Mouse (Mus musculus) gastrocnemius, postnatal 25 days (tissue): Measurements from ENCODE around the gene Rbfox2. TPM values are rescaled to one million over a fixed set of nuclear protein-coding genes. Genes with fewer than 3 reads are reported as not detected.

Experiments used
- DNase-seq: peaks from one replicate; pipeline ENCODE4 v3.0.0; 2022
- total RNA-seq, 2 experiments: library from RNA; stranded (reverse); gene quantifications; 1 replicate in 1 of 2; 2 replicates in 1 of 2; pipeline ENCODE4 v1.2.3; 2021

Rbfox2 gene
- total RNA-seq, 2 experiments from 2014 or later = 63.8 to 81.0 TPM

DNA sequence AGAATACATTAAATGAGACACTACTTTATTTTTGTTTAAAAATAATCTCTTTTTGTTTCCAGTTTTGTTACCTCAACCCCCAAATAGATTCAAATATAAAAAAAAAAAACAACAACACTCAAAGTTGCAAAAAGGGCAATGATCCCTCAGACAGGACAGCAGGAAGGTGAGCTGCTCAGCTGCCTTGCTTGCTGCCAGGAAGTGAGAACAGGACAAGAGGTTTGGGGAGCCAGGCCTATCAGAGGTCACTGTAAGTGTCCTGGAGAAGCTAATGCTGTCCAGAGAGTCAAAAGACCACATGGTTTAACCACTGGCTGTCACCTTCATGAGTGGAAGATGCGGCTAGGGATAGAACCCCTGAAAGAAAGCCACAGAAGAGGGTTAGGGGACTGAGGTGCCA is 161.8 kb downstream of the Rbfox2 start:
- DNase-seq = no peak

DNA sequence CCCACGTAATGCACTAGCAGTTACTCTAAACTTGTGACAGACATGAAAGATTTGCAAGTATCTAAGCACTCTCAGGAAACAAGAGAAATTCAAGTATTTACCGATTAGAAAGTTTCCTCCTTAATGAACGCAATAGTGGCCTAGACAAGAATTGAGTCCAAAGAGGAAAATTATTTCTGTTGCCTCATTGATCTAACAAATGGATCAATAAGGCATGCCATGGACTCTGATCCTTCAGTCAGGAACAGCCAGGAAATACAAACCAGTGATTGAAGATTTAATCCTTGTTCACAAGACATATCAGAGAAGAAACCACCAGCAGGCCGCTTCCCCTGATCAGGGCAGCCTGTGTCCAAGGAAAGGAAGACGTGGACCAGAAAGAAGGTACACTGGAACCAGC is 164.0 kb downstream of the Rbfox2 start:
- DNase-seq = no peak

DNA sequence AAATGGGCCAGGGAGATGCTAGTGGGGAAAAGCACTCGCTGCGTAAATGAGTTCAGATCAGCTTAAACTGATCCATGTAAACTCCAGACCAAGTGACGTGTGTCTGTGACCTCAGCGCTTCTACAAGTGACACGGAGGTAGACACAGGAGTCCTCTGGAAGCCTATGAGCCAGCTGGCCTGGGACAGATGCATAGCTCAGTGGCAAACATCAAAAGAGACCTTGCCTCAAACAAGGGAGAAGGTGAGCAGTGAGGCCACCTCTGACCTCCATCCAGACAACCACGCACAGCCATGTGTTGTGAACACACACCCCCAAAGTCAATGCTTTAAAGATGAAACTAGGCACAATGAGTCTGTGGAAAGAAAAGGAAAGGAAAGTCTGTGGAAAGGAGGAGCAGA is 164.5 kb downstream of the Rbfox2 start:
- no peak for DNase-seq

DNA sequence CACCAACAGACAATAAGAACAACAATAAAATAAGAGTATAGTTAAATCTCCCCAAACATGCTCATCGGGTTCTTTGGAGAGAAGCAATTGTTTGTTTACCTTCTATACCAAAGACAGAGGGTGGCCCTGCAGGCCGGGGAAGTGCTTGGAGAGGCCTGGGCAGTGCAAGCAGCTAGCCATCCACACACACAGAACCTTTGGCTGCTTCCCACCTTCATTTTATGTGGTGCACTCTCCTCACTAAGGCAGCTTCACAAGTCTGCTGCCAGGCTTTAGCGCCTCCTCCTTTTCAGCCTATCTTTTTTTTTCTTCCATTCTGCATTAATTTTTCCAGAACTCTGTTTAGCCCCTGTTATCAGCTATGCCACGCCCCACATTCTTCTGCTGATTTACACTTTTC is 165.1 kb downstream of the Rbfox2 start:
- no peak for DNase-seq

- DNase-seq = no peak
Observed at GRCm38 (mm10) chr15:77138282-77138681, 168.5 kb downstream of the Rbfox2 start.

GRCm38 (mm10) chr15:77134483-77134882 is 172.3 kb downstream of the Rbfox2 start:
- DNase-seq = no peak

GRCm38 (mm10) chr15:77129154-77129553 is 177.7 kb downstream of the Rbfox2 start:
- no peak for DNase-seq

- DNase-seq = no peak
Observed at GRCm38 (mm10) chr15:77127737-77128136, 179.1 kb downstream of the Rbfox2 start.

GRCm38 (mm10) chr15:77126674-77127073 is 180.1 kb downstream of the Rbfox2 start:
- no peak for DNase-seq

- DNase-seq = no peak
Observed at GRCm38 (mm10) chr15:77124372-77125117, 182.3 kb downstream of the Rbfox2 start.

DNA sequence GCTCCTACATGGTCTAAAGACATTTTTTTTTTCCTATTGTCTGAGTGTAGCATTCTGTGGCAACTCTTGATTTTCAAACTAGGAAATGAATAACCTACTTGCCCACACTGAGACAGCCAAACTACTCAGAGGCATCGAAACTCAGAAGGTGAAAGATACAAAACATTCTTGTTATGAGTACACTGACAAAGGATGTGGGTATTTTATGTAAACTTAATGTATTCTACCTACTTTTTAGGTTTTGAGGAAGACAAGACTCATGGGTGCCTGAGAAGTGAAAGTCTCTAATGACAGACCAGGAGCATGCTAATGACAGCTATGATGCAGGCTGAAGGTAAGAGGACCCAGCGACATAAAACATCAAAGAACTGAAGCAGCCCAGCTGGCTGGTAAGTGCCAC is 184.0 kb downstream of the Rbfox2 start:
- DNase-seq = no peak

DNA sequence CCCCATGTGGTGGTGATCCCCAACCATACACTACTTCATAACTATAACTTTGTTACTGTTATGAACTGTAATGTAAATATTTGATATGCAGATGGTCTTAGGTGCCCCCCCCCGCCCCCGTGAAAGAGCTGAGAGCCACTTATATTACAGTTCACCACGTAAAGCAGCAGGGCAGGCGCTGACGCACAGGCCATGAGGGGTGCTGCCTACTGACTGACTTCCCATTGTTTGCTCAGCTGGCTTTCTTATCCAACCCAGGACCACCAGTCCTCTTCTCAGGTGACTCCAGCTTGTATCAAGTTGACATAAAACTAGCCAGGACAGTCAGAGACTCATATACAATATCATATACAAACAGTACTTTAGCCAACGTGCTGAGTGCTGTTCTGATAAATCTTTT is 184.6 kb downstream of the Rbfox2 start:
- no peak for DNase-seq

DNA sequence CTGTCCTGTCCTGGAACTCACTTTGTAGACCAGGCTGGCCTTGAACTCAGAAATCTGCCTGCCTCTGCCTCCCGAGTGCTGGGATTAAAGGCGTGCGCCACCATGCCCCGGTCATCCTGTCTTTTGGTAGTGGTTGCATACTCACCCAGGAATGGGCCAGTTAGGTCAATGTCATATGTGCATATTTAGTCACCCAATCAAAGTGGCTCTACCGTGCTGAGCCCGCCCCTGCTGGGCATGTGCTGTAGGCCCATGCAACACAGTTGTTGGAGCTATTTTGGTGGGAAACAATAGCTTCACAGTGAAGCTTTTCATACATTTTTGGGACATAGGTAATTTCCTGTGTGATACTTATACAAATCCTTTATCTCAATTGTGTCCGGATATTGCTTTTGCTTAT is 187.1 kb downstream of the Rbfox2 start:
- DNase-seq = no peak

DNA sequence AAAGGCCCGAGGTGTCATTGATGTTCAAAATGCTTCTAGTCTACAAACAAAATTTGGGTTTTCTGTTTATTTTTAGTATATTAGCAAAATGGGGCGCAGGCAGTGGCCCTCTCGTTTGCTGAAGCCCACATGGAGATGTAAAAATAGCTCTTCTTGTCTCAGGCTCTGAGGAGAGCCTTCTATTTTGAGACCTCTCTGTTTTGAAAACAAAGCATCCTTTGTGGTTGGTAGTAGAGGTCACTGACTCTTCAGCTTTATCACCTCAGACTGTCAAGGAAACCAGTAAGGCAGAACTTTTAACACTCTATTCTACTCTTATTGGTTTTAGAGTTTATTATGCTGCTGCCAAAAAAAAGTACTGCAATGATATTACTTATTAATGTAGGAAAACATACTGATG is 189.6 kb downstream of the Rbfox2 start:
- DNase-seq = no peak

GRCm38 (mm10) chr15:77116139-77116722 is 190.6 kb downstream of the Rbfox2 start:
- DNase-seq = no peak

DNA sequence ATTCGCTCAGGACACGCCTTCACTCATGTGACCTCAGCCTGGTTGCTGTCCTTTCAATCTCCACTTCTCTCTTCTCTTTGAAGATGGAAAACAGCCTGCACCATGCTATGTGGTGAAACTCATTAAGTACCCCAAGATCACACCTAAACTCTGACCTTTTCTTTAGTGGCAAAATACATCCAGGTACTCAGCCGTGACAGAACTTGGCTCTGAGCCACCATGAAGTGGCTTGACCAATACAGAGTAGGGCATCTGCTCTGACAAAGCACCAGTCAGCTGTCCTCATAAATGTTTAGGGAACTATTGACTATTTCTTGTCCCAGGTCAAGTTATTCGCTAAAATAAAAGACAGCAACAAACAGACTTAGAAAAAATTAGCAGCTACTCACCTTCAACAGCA is 191.3 kb downstream of the Rbfox2 start:
- DNase-seq = no peak

GRCm38 (mm10) chr15:77113591-77113990 is 193.2 kb downstream of the Rbfox2 start:
- DNase-seq = no peak

DNA sequence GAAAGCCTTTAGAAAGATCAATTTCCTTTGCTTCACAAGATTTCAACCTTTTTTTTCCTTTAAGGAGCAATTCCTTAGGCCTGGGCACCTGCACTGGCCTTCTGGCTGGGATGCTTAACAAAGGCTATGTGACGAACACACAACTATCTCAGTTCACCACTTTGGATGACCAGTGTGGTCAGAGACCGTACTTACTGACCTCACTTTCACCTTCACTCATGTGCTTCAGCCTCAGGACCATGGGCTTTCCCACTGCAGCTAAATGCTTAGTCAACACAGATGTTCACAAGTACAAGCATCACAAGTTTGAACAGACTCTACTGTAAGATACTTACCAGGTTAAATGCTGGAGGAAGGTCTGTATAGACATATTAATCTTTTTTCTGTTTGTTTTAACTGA is 194.4 kb downstream of the Rbfox2 start:
- DNase-seq = no peak

DNA sequence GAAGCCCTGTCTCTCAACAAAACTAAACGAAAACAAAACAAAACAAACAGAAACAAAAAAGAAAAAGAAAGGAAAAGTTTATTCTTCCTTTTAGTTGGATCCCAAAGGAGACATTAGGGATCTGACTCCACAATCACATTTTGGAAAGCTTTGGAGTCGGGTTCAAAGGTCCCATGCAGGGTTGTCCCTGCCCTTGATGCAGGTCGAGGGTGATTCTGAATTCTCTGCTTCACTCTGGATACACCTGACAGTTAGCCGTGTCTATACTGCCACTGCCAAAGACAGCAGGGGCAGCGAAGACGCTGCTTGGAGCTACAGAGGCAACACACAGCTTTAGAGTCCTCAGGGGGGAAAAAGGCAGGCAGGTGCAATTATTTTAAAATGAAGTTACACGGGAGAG is 194.9 kb downstream of the Rbfox2 start:
- no peak for DNase-seq

GRCm38 (mm10) chr15:77110452-77110851 is 196.4 kb downstream of the Rbfox2 start:
- DNase-seq = no peak

DNA sequence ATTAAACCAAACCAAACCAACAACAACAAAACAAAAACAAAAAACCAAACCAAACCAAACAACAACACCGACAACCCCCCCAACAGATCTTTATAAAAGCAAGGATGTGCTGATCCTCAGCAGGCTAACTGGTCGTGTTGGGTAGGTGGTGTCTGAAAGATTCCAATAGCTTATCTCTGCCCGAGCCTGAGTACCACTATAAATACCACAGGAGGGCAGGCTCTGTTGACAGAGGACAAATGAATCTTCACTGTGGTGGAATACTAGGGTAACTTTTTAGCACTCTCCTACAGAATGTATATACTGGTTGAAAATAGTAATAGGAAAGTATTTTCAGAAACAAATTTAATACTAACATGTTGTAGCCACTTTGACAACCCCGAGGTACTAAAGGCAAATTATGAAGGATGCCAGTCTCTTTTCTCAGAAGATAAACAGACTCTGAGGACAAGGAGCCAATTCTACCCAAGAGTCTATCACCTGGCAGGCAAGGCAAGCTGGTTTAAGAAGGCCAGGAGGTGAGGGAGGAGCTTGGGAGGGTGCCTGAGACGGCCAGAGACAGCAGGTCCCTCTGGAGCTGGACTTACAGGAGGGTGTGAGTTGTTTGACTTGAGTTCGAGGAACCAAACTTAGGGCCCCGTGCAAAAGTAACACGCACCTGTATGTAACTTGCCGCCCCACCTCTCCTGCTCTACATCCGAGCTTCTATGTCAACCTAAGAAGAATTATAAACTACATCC is 199.5 kb downstream of the Rbfox2 start:
- DNase-seq = no peak

- no peak for DNase-seq
Observed at GRCm38 (mm10) chr15:77105273-77105672, 201.5 kb downstream of the Rbfox2 start.

- DNase-seq = no peak
Observed at GRCm38 (mm10) chr15:77104349-77105158, 202.2 kb downstream of the Rbfox2 start.
